Mouse (Mus musculus): ENCODE data around the gene Dag1. TPM values are rescaled to one million over a fixed set of nuclear protein-coding genes. Genes with fewer than 3 reads are reported as not detected.
A peak's percentile ranks its signal among the peaks of the same experiment; 100 is the strongest.

Dag1 gene
- 34.5 and 37.5 TPM in 2 replicates for polyA plus RNA-seq (2012; ENCODE audit: insufficient read depth, insufficient read length, missing spikeins)

DNA sequence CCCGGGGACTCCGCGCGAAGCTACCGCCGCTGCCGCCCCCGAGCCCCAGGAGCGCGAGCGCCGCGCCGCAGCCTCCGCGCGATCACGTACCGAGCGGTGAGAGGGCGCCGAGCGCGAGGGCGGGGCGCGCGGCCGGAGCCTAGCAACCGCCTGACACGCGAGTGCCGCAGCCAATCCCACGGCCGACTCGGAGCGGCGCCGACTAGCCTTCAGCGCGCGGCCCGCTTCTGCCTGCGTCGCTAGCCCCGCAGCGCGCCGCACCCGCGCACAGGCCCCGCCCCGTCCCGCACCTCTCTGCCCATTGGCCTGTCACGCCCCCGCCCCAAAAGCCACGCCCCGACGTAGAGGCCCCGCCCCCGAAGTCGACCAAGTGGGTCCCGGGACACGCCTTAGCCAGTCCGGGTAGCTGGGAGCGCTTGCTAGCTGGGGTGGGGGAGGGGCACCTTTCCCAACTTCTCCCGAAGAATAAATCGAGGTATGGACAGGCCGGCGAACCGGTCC is at the start of gene Dag1:
Dag1 (minus strand) TSS at position 269 of the 501 bp plus-strand sequence.
- TF ChIP-seq CTCF (IDR thresholded peaks at IDR 0.05; ENCODE audit: low read depth, low read length): no peak
- no peak; the same call in 1 of the 2 replicates for TF ChIP-seq POLR2A (IDR thresholded peaks at IDR 0.05; ENCODE audit: borderline replicate concordance, low read depth, low read length)
- Histone ChIP-seq H3K4me3 (ENCODE audit: insufficient read depth, low read length) (peak within 1 kb of the TSS; percentile 94), H3K27ac (ENCODE audit: insufficient read depth, low read depth, low read length) (peak within 1 kb of the TSS; percentile 70), H3K4me1 (ENCODE audit: control insufficient read depth, insufficient read depth, low read length) (peaks cover 45% of the 10 kb centered on the region)

DNA sequence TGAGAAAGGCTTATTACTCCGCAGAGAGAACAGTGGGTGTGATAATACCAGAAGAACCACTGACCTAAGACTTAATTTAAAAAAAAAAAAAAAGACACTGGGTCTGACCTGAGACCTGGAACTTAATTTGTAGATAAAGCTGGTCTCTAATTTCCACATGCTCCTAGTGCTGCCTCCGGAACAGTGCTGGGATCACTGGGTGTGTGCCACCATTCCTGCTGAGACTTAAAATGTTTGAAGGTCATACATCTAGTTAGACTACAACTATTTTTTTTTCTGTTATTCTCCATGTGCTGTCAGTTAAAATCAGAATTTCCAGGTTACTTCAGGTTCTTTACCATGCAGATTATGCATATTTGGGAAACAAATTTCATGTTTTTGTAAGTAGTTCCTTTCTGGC is 44.4 kb upstream of the Dag1 start:
- Histone ChIP-seq H3K4me1 (ENCODE audit: control insufficient read depth, insufficient read depth, low read length) (peaks cover 26% of the 10 kb centered on the region), H3K4me3 (ENCODE audit: insufficient read depth, low read length) (peak overlapping the region; percentile 46), H3K27ac (ENCODE audit: insufficient read depth, low read depth, low read length) (no peak overlapping the region)
- TF ChIP-seq CTCF (IDR thresholded peaks at IDR 0.05; ENCODE audit: low read depth, low read length): no peak
- no peak for TF ChIP-seq POLR2A (IDR thresholded peaks at IDR 0.05; ENCODE audit: borderline replicate concordance, low read depth, low read length)

DNA sequence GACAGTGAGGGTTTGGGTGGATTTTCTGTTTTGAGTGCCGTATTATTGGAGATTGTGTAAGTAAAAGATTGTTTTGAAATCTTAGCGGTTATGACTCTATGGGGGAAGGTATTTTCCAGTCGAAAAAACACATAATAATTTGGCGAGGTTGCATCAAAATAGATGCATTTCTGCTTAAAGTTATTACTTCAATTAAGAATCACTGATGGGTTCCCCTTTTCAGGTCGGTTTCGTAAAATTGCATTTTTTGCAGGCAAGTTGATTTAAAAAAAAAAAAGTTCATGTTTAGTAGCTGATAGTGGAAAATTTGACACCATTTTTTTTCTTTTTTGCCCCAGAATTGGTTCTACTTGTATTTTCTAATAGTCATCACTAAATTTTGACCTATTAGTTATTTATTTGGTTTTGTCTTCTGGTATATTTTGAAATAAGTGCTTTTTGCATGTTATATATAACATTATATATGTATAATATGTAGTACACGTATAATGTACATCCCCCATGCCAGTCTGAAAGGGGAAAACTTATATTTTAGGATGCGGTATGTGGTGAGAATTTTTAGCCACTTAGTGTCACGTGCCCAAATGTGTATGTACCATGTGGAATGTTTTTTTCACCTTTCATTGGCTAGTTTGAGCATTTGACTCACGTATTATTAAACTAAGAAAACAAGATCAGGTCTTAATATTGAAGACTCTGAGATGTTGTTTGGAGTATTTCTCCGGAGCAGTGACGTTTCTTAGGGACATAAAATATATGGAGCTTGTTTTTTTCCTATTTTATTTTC is 43.5 kb upstream of the Dag1 start:
- H3K4me1 ChIP-seq (ENCODE audit: control insufficient read depth, insufficient read depth, low read length): peaks cover 26% of the 10 kb centered on the region
- H3K27ac ChIP-seq (ENCODE audit: insufficient read depth, low read depth, low read length): peak overlapping the region; percentile 99
- peak overlapping the region; percentile 94 for H3K4me3 ChIP-seq (ENCODE audit: insufficient read depth, low read length)
- TF ChIP-seq CTCF (IDR thresholded peaks at IDR 0.05; ENCODE audit: low read depth, low read length): no peak
- no peak for TF ChIP-seq POLR2A (IDR thresholded peaks at IDR 0.05; ENCODE audit: borderline replicate concordance, low read depth, low read length)

DNA sequence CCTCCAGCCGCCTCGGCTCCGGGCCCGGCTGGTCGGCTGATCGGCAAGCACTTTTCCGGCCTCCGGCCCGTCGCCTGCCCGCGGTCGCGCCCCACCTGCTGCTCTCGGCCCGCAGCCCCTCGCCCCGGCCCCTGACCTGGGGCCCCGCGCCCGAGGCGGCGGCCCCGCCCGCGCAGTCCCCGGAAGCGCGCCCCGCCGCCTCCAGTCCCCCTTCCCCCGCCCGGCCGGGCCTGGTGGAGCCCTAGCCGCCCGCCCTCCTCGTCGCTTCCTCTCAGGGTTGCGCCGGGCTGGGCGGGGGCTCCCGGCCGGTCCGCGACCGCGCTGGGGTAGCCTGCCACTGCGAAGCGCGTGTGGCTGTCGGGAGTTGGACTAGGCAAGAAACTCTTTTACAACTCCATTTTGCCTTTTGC is 42.8 kb upstream of the Dag1 start:
- Histone ChIP-seq H3K27ac (ENCODE audit: insufficient read depth, low read depth, low read length) (peak overlapping the region; percentile 99), H3K4me1 (ENCODE audit: control insufficient read depth, insufficient read depth, low read length) (peaks cover 21% of the 10 kb centered on the region), H3K4me3 (ENCODE audit: insufficient read depth, low read length) (peak overlapping the region; percentile 94)
- TF ChIP-seq POLR2A (IDR thresholded peaks at IDR 0.05; ENCODE audit: borderline replicate concordance, low read depth, low read length) (no peak), CTCF (IDR thresholded peaks at IDR 0.05; ENCODE audit: low read depth, low read length) (no peak)

DNA sequence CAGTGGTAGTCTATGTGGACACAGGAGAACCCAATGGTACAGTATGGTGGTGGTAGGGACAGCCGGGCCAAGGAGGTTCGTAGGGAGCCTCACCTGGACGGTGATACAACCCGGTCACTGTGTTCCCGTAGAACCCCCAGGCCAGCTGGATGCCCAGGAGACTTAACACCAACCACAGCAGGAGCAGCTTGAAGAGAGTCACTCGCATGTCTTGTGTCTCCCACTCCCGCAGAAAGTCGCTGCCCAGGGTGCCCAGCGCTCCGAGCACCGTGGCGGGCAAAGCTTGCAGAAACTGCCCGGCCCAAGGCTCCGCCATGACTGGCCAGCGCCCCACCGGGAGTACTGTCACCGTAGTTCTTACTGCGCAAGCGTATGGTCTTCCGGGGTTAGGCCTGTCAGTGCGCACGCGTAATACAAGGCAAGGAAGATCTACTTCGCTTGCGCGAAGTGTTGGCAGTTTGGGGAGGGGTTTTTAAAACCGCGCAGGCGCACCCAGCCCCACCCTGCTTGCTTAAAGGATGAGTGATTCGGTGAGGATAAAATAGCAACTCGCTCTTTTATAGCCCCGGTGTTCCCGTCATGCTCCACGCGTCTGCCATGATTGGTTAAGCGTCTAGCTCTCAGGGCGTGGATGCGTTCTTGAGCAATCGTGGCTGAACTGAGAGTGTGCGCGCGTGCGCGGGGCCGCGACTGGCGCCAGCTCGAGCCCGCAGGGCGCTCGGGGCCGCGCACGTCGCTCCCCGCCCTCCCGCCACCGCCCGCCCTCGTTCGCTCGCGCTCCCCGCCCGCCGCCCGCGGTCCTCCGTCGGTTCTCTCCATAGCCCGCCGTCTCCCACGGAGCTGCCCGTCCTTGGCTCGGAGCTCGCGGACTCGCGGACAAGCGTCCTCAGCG is 42.1 kb upstream of the Dag1 start, which contains the start of the genes Rhoa and Tcta:
Rhoa (plus strand) TSS at position 501 of the 892 bp plus-strand sequence.
Tcta (minus strand) TSS at position 532 of the 892 bp plus-strand sequence.
- Histone ChIP-seq H3K4me1 (ENCODE audit: control insufficient read depth, insufficient read depth, low read length) (peaks cover 15% of the 10 kb centered on the region), H3K27ac (ENCODE audit: insufficient read depth, low read depth, low read length) (peak within 1 kb of the TSS; percentile 99), H3K4me3 (ENCODE audit: insufficient read depth, low read length) (peak within 1 kb of the TSS; percentile 94)
- TF ChIP-seq CTCF (IDR thresholded peaks at IDR 0.05; ENCODE audit: low read depth, low read length) (no peak), POLR2A (IDR thresholded peaks at IDR 0.05; ENCODE audit: borderline replicate concordance, low read depth, low read length) (0 out of 2 replicates have a peak, but pooled peaks have one; percentile 78)

DNA sequence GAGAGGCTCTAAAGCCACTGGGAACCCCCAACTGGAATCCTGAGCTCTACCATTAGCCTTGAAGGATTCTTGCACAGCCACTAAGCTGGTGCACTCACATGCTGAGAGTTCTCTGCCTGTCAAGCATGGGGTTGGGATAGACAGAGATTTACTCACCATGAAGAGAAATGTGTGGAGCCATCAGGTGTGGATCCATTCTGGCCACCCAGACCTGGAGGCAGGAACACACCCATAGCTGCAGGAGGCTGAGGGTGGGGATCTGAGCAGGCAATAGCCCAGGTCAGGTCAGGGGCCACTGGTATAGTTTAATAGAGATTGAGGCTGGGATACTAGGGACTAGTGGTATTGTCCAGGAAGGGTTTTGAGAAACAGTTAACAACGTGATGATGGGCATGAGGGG is 41.4 kb upstream of the Dag1 start:
- TF ChIP-seq CTCF (IDR thresholded peaks at IDR 0.05; ENCODE audit: low read depth, low read length) (no peak), POLR2A (IDR thresholded peaks at IDR 0.05; ENCODE audit: borderline replicate concordance, low read depth, low read length) (no peak)
- Histone ChIP-seq H3K4me3 (ENCODE audit: insufficient read depth, low read length) (peak overlapping the region; percentile 90), H3K4me1 (ENCODE audit: control insufficient read depth, insufficient read depth, low read length) (peaks cover 15% of the 10 kb centered on the region), H3K27ac (ENCODE audit: insufficient read depth, low read depth, low read length) (peak overlapping the region; percentile 80)

DNA sequence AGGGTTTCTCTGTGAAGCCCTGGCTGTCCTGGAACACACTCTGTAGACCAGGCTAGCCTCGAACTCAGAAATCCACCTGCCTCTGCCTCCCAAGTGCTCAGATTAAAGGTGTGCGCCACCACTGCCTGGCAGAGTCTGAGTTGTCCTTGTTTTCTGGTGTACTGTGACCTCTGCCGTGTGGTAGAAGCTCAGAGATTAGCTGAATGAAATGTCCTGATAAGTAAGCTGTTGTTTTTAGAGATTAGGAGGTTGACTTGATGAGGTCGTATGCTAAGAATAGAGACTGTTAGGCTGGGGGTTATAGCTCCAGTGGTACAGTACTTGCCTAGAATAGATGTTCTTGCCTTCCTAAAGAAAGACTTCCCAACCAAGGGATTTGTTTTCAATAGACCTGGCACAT is 41.0 kb upstream of the Dag1 start:
- Histone ChIP-seq H3K4me3 (ENCODE audit: insufficient read depth, low read length) (peak overlapping the region; percentile 90), H3K4me1 (ENCODE audit: control insufficient read depth, insufficient read depth, low read length) (peaks cover 15% of the 10 kb centered on the region), H3K27ac (ENCODE audit: insufficient read depth, low read depth, low read length) (no peak overlapping the region)
- TF ChIP-seq CTCF (IDR thresholded peaks at IDR 0.05; ENCODE audit: low read depth, low read length) (no peak), POLR2A (IDR thresholded peaks at IDR 0.05; ENCODE audit: borderline replicate concordance, low read depth, low read length) (no peak)

DNA sequence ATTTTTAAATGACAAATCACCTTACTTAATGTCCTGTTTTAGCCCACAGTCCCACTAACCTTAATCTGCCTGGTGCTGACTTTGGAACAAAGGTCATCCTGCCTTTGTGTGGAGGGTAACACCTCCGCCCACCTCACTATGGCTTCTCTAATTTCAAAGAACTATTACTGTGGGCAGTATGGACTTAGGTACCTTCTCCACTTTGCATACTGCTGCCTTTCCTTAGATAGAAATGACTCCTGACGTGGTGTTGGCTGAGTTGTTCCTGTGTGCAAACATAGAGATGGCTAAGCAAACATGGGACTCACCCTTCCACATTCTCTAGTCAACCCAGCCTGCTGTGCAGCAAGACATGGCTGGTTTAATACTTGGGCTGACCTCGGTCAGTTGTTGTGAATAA is 38.1 kb upstream of the Dag1 start:
- peaks cover 8% of the 10 kb centered on the region; the same call in 1 of the 2 replicates for H3K4me1 ChIP-seq (ENCODE audit: control insufficient read depth, insufficient read depth, low read length)
- no peak overlapping the region for H3K27ac ChIP-seq (ENCODE audit: insufficient read depth, low read depth, low read length)
- no peak overlapping the region for H3K4me3 ChIP-seq (ENCODE audit: insufficient read depth, low read length)
- TF ChIP-seq CTCF (IDR thresholded peaks at IDR 0.05; ENCODE audit: low read depth, low read length): no peak
- no peak for TF ChIP-seq POLR2A (IDR thresholded peaks at IDR 0.05; ENCODE audit: borderline replicate concordance, low read depth, low read length)
